Mouse (Mus musculus): Measurements from ENCODE around the gene Gm20388.

DNA sequence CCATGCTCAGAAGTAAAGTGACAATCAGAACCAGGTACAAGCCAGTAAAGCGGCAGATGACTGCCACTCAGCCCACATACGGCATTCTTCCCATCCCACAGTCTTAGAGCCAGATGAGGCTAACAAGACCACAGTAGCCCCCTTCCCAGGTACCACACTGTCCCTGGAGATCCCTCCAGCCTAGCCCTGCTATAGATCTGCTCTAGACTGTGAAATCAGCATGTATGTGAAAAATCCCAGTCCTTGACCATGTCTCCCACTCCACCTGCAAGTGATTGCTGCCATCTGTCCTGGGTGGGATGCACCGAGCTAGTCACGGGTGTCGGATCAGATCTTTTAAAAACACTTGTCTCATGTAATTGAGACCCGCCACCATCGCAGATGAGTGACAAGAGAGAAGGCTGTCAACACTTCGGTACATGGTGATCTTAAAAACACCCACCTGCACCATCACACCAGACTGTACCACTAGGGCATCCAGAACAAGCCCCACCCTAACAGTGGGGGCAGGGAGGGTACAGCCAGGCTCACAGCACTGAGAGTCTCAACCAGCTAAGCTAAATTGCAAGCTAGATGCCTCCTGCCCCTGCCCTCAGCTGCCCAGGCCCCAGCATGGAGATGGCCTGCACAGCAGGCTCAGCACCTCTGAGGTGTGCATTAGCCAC, 669.8 kb downstream of the Gm20388 start:
- TF ChIP-seq CTCF (IDR thresholded peaks at IDR 0.05; ENCODE audit: extremely low read depth, insufficient read depth, low read length) (no peak), POLR2A (IDR thresholded peaks at IDR 0.05; ENCODE audit: extremely low read depth, insufficient read depth, low read length) (no peak)

Data from cortical plate, adult 2 months (tissue).